Mouse (Mus musculus): ENCODE measurements around the gene Hyls1. TPM values are rescaled to one million over a fixed set of nuclear protein-coding genes. Genes with fewer than 3 reads are reported as not detected.

Gene Hyls1
- polyA plus RNA-seq, 1 experiment from 2014 or later, result 34.2 TPM

DNA sequence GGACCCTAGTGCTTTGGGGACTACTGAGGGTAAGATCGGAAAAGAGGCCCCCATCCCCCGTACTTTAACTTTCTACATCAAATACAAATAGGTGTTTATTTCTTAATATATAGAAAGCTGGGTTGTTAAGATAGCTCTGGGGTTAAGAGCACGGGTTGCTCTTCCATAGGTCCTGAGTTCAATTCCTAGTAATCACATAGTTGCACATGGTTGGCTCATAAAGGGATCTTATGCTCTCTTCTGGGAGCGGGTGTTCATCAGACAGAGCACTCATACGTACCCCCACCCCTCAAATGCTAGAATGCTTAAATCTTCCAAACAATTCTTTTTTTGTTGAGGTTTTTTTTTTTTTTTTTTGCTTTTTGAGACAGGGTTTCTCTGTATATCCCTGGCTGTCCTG, 465 bp upstream of the Hyls1 start:
- 11% methylated on average over 5 of the region's 5 CpGs for WGBS

GRCm38 (mm10) chr9:35567995-35568394, 2.2 kb downstream of the Hyls1 start:
- peaks cover 3% of the 10 kb centered on the region; the same call in 1 of the 2 replicates for H3K36me3 ChIP-seq (ENCODE audit: control insufficient read depth, insufficient read depth, low read length)
- H3K4me3 ChIP-seq (ENCODE audit: low read depth, low read length), result no peak overlapping the region
- no peak overlapping the region for H3K9ac ChIP-seq (ENCODE audit: low read length)
- H3K27me3 ChIP-seq (ENCODE audit: control insufficient read depth, insufficient read depth, low read length), result no peaks in the 10 kb centered on the region
- H3K4me2 ChIP-seq (ENCODE audit: low read depth, low read length, severe bottlenecking), result no peak overlapping the region
- H3K4me1 ChIP-seq (replicated peaks; ENCODE audit: control insufficient read depth, insufficient read depth, low read length), result no peaks in the 10 kb centered on the region
- no peaks in the 10 kb centered on the region for H3K9me3 ChIP-seq (ENCODE audit: control insufficient read depth, low read length)
- H3K27ac ChIP-seq (ENCODE audit: low read depth, low read length), result no peak overlapping the region
- WGBS, result 87% methylated on average over 3 of the region's 3 CpGs
- DNase-seq (ENCODE audit: low spot score) (no peak), ATAC-seq (replicated peaks; ENCODE audit: low FRiP score) (no peak)

More for the DNA sequence above, 465 bp upstream of the Hyls1 start:
- peak overlapping the region; percentile 75 for H3K4me3 ChIP-seq (ENCODE audit: low read depth, low read length)
- no peaks in the 10 kb centered on the region; the same call in 1 of the 2 replicates for H3K4me1 ChIP-seq (replicated peaks; ENCODE audit: control insufficient read depth, insufficient read depth, low read length)
- H3K36me3 ChIP-seq (ENCODE audit: control insufficient read depth, insufficient read depth, low read length), result peaks cover 3% of the 10 kb centered on the region; the same call in 1 of the 2 replicates
- DNase-seq (ENCODE audit: low spot score) (no peak), ATAC-seq (replicated peaks; ENCODE audit: low FRiP score) (peak; percentile 3; the same call in 1 of the 2 replicates)
- no peaks in the 10 kb centered on the region for H3K9me3 ChIP-seq (ENCODE audit: control insufficient read depth, low read length)
- H3K9ac ChIP-seq (ENCODE audit: low read length), result peak overlapping the region; percentile 92
- H3K27ac ChIP-seq (ENCODE audit: low read depth, low read length), result no peak overlapping the region
- peak overlapping the region; percentile 57 for H3K4me2 ChIP-seq (ENCODE audit: low read depth, low read length, severe bottlenecking)
- 0 out of 2 replicates have a peak, but pooled peaks cover 4% of the 10 kb centered on the region for H3K27me3 ChIP-seq (ENCODE audit: control insufficient read depth, insufficient read depth, low read length)

DNA sequence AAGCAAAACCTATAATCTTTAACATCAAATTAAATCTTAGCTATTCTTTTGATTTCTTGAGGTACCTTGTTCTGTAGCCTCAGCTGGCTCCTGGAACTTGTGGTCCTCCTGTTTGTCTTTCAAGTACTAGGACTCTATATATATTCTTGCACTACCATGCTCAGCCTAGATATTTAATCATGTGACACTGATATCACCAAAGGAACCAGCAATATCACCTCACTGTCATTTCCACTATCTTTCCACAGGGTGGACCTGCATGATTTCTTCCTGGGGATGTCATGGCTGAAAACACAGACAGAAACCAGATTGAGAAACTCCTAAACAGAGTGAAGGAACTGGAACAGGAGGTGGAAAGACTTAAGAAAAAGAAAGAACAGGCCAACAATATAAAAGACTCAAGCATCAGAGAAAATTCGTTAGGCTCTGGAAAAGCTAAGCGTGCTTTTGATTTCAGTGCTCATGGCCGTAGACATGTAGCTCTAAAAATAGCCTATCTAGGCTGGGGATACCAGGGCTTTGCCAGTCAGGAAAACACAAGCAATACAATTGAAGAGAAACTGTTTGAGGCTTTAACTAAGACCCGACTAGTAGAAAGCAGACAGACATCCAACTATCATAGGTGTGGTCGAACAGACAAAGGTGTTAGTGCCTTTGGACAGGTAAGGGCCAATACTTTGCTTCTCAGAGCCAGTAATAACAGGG, 5.5 kb downstream of the Hyls1 start:
- Histone ChIP-seq H3K4me2 (ENCODE audit: low read depth, low read length, severe bottlenecking) (no peak overlapping the region), H3K9ac (ENCODE audit: low read length) (no peak overlapping the region), H3K4me3 (ENCODE audit: low read depth, low read length) (no peak overlapping the region), H3K4me1 (replicated peaks; ENCODE audit: control insufficient read depth, insufficient read depth, low read length) (no peaks in the 10 kb centered on the region), H3K27me3 (ENCODE audit: control insufficient read depth, insufficient read depth, low read length) (no peaks in the 10 kb centered on the region), H3K9me3 (ENCODE audit: control insufficient read depth, low read length) (no peaks in the 10 kb centered on the region), H3K27ac (ENCODE audit: low read depth, low read length) (no peak overlapping the region), H3K36me3 (ENCODE audit: control insufficient read depth, insufficient read depth, low read length) (peaks cover 10% of the 10 kb centered on the region; the same call in 1 of the 2 replicates)
- ATAC-seq (replicated peaks; ENCODE audit: low FRiP score) (no peak), DNase-seq (ENCODE audit: low spot score) (no peak)
- 90% methylated on average over 5 of the region's 5 CpGs for WGBS

DNA sequence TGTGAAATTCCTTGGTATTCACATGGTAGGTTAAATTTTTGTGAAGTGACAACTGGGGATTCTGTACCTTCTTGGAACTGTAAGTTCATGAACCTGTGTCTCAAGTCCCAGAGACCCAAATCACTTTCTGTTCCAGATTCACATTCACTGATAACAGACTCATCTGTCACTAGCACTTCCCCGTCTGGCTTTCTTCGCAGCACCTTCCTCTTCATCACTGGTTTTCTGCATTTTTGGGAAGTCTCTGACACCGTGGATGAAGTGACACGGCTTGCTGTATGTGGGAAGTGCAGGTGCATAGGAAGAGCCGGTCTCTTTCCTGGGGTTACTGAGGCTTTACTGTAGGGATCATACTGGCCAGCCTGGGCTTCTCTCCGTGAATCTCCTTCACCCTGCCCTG, 8.6 kb downstream of the Hyls1 start:
- no peak overlapping the region for H3K4me2 ChIP-seq (ENCODE audit: low read depth, low read length, severe bottlenecking)
- H3K4me1 ChIP-seq (replicated peaks; ENCODE audit: control insufficient read depth, insufficient read depth, low read length), result no peaks in the 10 kb centered on the region; the same call in 1 of the 2 replicates
- no peak overlapping the region for H3K4me3 ChIP-seq (ENCODE audit: low read depth, low read length)
- no peak overlapping the region for H3K27ac ChIP-seq (ENCODE audit: low read depth, low read length)
- no peak overlapping the region for H3K9ac ChIP-seq (ENCODE audit: low read length)
- DNase-seq (ENCODE audit: low spot score) (no peak), ATAC-seq (replicated peaks; ENCODE audit: low FRiP score) (no peak)
- no peaks in the 10 kb centered on the region for H3K9me3 ChIP-seq (ENCODE audit: control insufficient read depth, low read length)
- H3K36me3 ChIP-seq (ENCODE audit: control insufficient read depth, insufficient read depth, low read length), result peaks cover 10% of the 10 kb centered on the region; the same call in 1 of the 2 replicates
- WGBS, result 90% methylated on average over 6 of the region's 6 CpGs
- peaks cover 4% of the 10 kb centered on the region; the same call in 1 of the 2 replicates for H3K27me3 ChIP-seq (ENCODE audit: control insufficient read depth, insufficient read depth, low read length)

GRCm38 (mm10) chr9:35561076-35561475, 9.1 kb downstream of the Hyls1 start:
- ATAC-seq (replicated peaks; ENCODE audit: low FRiP score) (no peak), DNase-seq (ENCODE audit: low spot score) (no peak)
- H3K4me1 ChIP-seq (replicated peaks; ENCODE audit: control insufficient read depth, insufficient read depth, low read length), result no peaks in the 10 kb centered on the region; the same call in 1 of the 2 replicates
- H3K4me3 ChIP-seq (ENCODE audit: low read depth, low read length), result no peak overlapping the region
- no peak overlapping the region for H3K27ac ChIP-seq (ENCODE audit: low read depth, low read length)
- no peaks in the 10 kb centered on the region for H3K9me3 ChIP-seq (ENCODE audit: control insufficient read depth, low read length)
- H3K27me3 ChIP-seq (ENCODE audit: control insufficient read depth, insufficient read depth, low read length), result peaks cover 4% of the 10 kb centered on the region; the same call in 1 of the 2 replicates
- WGBS, result 91% methylated on average over 11 of the region's 11 CpGs
- H3K36me3 ChIP-seq (ENCODE audit: control insufficient read depth, insufficient read depth, low read length), result peaks cover 7% of the 10 kb centered on the region; the same call in 1 of the 2 replicates
- H3K9ac ChIP-seq (ENCODE audit: low read length), result no peak overlapping the region
- H3K4me2 ChIP-seq (ENCODE audit: low read depth, low read length, severe bottlenecking), result no peak overlapping the region

DNA sequence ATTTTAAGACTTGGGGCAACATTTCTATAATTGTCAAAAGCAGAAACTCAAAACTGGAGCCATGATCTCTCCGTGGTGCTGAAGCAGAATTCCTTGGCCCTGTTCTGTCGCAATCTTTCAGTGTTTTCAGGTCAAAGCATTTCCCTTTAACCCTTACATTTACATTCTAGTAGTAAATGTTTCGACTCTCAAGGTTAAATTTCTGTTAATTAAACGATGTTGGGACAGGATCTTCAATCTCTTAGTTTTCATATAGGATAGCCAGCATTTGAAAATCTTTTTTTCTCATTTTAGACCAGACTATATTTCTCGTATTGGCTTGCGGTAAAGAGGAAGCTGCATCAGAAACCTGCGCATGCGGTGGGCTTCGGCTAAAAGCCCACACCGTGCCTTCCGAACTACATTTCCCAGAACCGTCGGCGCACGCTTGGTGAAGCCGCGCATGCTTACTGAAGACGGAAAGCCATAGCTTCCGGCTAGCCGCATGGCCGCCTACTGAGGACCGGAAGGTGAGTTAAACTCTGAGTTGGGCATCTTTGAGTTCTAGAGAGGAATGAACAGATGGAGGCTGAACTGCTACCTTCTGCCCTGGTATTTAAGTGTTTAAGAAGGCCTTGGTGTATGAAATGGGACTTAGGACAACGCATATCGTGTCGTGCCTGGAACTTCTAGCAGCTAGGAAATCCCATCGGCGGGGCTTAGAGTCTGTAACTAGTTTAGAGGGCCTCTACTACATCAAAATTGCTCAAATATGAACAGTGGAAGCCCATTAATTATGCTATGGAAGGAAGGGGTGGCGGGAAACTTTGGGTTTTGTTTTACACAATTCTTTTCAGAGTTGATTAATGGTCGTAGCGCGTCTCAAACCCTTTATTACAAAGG, 10.9 kb downstream of the Hyls1 start:
- DNase-seq (ENCODE audit: low spot score) (peak; percentile 92), ATAC-seq (replicated peaks; ENCODE audit: low FRiP score) (peak; percentile 92)
- Histone ChIP-seq H3K4me2 (ENCODE audit: low read depth, low read length, severe bottlenecking) (peak overlapping the region; percentile 92), H3K27me3 (ENCODE audit: control insufficient read depth, insufficient read depth, low read length) (peaks cover 4% of the 10 kb centered on the region; the same call in 1 of the 2 replicates), H3K4me3 (ENCODE audit: low read depth, low read length) (peak overlapping the region; percentile 65), H3K27ac (ENCODE audit: low read depth, low read length) (peak overlapping the region; percentile 20; the same call in 1 of the 2 replicates), H3K9ac (ENCODE audit: low read length) (peak overlapping the region; percentile 69), H3K9me3 (ENCODE audit: control insufficient read depth, low read length) (no peaks in the 10 kb centered on the region), H3K36me3 (ENCODE audit: control insufficient read depth, insufficient read depth, low read length) (peaks cover 7% of the 10 kb centered on the region; the same call in 1 of the 2 replicates), H3K4me1 (replicated peaks; ENCODE audit: control insufficient read depth, insufficient read depth, low read length) (no peaks in the 10 kb centered on the region; the same call in 1 of the 2 replicates)
- WGBS, result 3% methylated on average over 31 of the region's 31 CpGs

- under 1% methylated on average over 58 of the region's 59 CpGs for WGBS
- peak within 1 kb of the TSS; percentile 20; the same call in 1 of the 2 replicates for H3K27ac ChIP-seq (ENCODE audit: low read depth, low read length)
- peak; percentile 86 for ATAC-seq (replicated peaks; ENCODE audit: low FRiP score)
Measured at GRCm38 (mm10) chr9:35558257-35559008, 11.8 kb downstream of the Hyls1 start, which contains the start of the genes Ddx25 and Pus3. Ddx25 (minus strand) TSS chr9:35558528. Pus3 (plus strand) TSS chr9:35558595.

More at GRCm38 (mm10) chr9:35558257-35559008, 11.8 kb downstream of the Hyls1 start, which contains the start of the genes Ddx25 and Pus3:
- Histone ChIP-seq H3K4me1 (replicated peaks; ENCODE audit: control insufficient read depth, insufficient read depth, low read length) (no peaks in the 10 kb centered on the region; the same call in 1 of the 2 replicates), H3K4me3 (ENCODE audit: low read depth, low read length) (peak within 1 kb of the TSS; percentile 65), H3K27me3 (ENCODE audit: control insufficient read depth, insufficient read depth, low read length) (peaks cover 4% of the 10 kb centered on the region; the same call in 1 of the 2 replicates), H3K36me3 (ENCODE audit: control insufficient read depth, insufficient read depth, low read length) (peaks cover 7% of the 10 kb centered on the region; the same call in 1 of the 2 replicates), H3K9me3 (ENCODE audit: control insufficient read depth, low read length) (no peaks in the 10 kb centered on the region), H3K9ac (ENCODE audit: low read length) (peak within 1 kb of the TSS; percentile 69), H3K4me2 (ENCODE audit: low read depth, low read length, severe bottlenecking) (peak within 1 kb of the TSS; percentile 92)
- DNase-seq (ENCODE audit: low spot score), result peak; percentile 89
